Mouse (Mus musculus) E14TG2a.4 (cell line): ENCODE measurements at regions not wholly inside any gene's neighbourhood (a gene's known extent, or its start where the extent isn't known, plus 50 kb on each side); places are given as distances from the start of the nearest gene placed in this dataset.

Experiments
- CTCF ChIP-seq: conservative IDR thresholded peaks from 2 replicates; pipeline ENCODE4 v1.5.1; 2014; ENCODE audit warnings: low read length
- NANOG ChIP-seq: IDR thresholded peaks from 2 replicates; pipeline ENCODE4 v1.6.1; 2014; ENCODE audit warnings: borderline replicate concordance, low read length, mixed read lengths
- POU5F1 ChIP-seq: IDR thresholded peaks from 2 replicates; pipeline ENCODE4 v1.6.1; 2014; ENCODE audit warnings: low read length, borderline replicate concordance

GRCm38 (mm10) chr1:45679964-45680709, 114.8 kb upstream of the Wdr75 start:
- TF ChIP-seq CTCF (no peak), NANOG (no peak), POU5F1 (no peak)
